Mouse (Mus musculus) limb, embryonic 12.5 days (tissue): ENCODE results near the gene Rpn2. TPM values are rescaled to one million over a fixed set of nuclear protein-coding genes. Genes with fewer than 3 reads are reported as not detected.
A peak's percentile ranks its signal among the peaks of the same experiment; 100 is the strongest.

Experiments used
- ATAC-seq: fragments of 200-750 bp; cut with Nextera tagmentation; 2 replicates; pipeline ENCODE4 v1.8.0; 2017; ENCODE audit warnings: low read depth, moderate TSS enrichment; ENCODE audit not compliant: insufficient number of reproducible peaks, insufficient read depth, low FRiP score, low TSS enrichment
- H3K27ac ChIP-seq: fragments of 300-500 bp; sonication (generic); 2 replicates; pipeline ENCODE4 v1.5.1; 2016; ENCODE audit warnings: mild to moderate bottlenecking, moderate library complexity
- H3K27me3 ChIP-seq: fragments of 300-500 bp; sonication (generic); 2 replicates; pipeline ENCODE4 v1.6.1; 2016; ENCODE audit warnings: mild to moderate bottlenecking, moderate library complexity
- H3K36me3 ChIP-seq: fragments of 300-500 bp; sonication (generic); 2 replicates; pipeline ENCODE4 v1.6.1; 2016; ENCODE audit warnings: mild to moderate bottlenecking, moderate library complexity
- H3K4me1 ChIP-seq: fragments of 300-500 bp; sonication (generic); replicated peaks from 2 replicates; pipeline ENCODE4 v1.6.1; 2016
- H3K4me2 ChIP-seq: fragments of 300-500 bp; sonication (generic); 2 replicates; pipeline ENCODE4 v1.6.1; 2016; ENCODE audit warnings: mild to moderate bottlenecking, moderate library complexity
- H3K4me3 ChIP-seq: fragments of 300-500 bp; sonication (generic); replicated peaks from 2 replicates; pipeline ENCODE4 v1.5.1; 2016; ENCODE audit warnings: mild to moderate bottlenecking
- H3K9ac ChIP-seq: fragments of 300-500 bp; sonication (generic); replicated peaks from 2 replicates; pipeline ENCODE4 v1.6.1; 2016; ENCODE audit warnings: mild to moderate bottlenecking, moderate library complexity
- H3K9me3 ChIP-seq: fragments of 300-500 bp; sonication (generic); 2 replicates; pipeline ENCODE4 v1.6.1; 2016; ENCODE audit warnings: mild to moderate bottlenecking, moderate library complexity
- WGBS: fragments of 180-500 bp; shearing (Covaris S2); methylation state at CpG from one replicate; pipeline ENCODE4 v1.1.7; 2016; 5-methylcytosine and 5-hydroxymethylcytosine counted together
- polyA plus RNA-seq: library from polyadenylated mRNA; unstranded; fragments of >200 nt; fragmentation: Nextera tagmentation; extraction: Ambion mirVana; gene quantifications from 2 replicates; pipeline ENCODE4 v1.2.1, GENCODE M21; 2016

Rpn2 gene
- polyA plus RNA-seq, 1 experiment from 2014 or later = 266 TPM

DNA sequence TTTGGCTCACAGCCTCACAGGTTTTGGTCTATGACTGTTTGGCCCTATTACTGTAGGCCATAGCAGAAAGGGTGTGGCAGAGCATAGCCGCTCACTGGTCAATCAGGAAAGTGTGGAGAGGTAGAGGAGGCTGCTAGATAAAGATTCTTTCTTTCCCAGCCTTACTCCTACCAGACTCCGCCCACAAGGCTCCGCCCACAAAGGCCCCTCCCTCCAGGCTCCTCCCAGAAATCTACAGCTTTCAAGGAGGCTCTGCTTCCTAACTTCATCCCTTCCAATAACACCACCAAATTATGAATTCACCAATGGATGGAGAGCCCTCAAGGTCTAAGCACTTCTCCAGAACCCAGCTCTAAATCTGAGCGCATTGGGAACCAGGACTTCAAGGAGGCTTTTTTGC lies 74.4 kb downstream of the Rpn2 start:
- Histone ChIP-seq H3K4me1 (peaks cover 13% of the 10 kb centered on the region), H3K9ac (no peak overlapping the region), H3K9me3 (no peaks in the 10 kb centered on the region), H3K4me3 (no peak overlapping the region), H3K27ac (no peak overlapping the region), H3K36me3 (no peaks in the 10 kb centered on the region), H3K27me3 (no peaks in the 10 kb centered on the region), H3K4me2 (no peak overlapping the region)
- no peak for ATAC-seq
- WGBS = 80% methylated on average over 4 of the region's 4 CpGs

DNA sequence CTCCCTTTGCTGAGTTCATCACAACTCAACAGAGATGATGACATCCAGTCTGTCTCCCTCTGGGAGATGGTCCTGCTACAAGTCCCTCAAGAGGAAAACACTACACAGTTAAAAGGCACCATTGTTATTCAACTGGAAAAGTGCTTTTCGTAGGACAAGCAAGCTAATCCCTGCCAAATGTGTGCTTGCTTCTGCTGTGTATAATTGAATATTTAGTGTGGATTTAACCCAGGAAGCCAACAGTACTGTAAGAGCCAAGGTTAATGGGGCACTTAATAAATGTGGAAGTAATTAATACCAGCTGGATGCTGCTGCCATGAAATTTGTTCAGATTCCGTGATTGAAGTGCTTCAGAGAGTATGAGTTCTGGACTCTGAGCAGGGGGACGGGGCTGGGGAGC lies 75.3 kb downstream of the Rpn2 start:
- no peaks in the 10 kb centered on the region for H3K36me3 ChIP-seq
- no peak for ATAC-seq
- 28% methylated on average over 3 of the region's 3 CpGs for WGBS
- H3K4me3 ChIP-seq = no peak overlapping the region
- H3K9ac ChIP-seq = no peak overlapping the region
- H3K4me2 ChIP-seq = no peak overlapping the region
- H3K4me1 ChIP-seq = peaks cover 13% of the 10 kb centered on the region
- no peaks in the 10 kb centered on the region for H3K9me3 ChIP-seq
- peak overlapping the region; percentile 62 for H3K27ac ChIP-seq
- H3K27me3 ChIP-seq = no peaks in the 10 kb centered on the region

DNA sequence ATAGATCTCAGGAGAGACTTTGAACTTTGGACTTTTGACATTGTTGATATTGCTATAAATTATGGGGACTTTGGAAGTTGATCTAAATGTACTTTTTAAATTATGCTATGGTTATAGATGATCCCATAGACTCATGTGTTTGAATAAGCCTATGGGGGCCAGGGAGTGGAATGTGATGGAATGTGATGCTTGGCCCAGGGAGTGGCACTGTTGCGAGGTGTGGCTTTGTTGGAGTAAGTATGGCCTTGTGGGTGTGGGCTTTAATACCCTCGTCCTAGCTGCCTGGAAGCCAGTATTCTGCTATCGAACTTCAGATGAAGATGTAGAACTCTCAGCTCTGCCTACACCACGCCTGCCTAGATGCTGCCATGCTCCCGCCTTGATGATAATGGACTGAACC lies 81.2 kb downstream of the Rpn2 start:
- H3K9ac ChIP-seq = no peak overlapping the region
- H3K27ac ChIP-seq = no peak overlapping the region
- H3K36me3 ChIP-seq = no peaks in the 10 kb centered on the region
- no peak for ATAC-seq
- no peak overlapping the region for H3K4me2 ChIP-seq
- H3K27me3 ChIP-seq = no peaks in the 10 kb centered on the region
- no peaks in the 10 kb centered on the region for H3K9me3 ChIP-seq
- WGBS = 89% methylated on average over 5 of the region's 5 CpGs
- no peak overlapping the region for H3K4me3 ChIP-seq
- H3K4me1 ChIP-seq = no peaks in the 10 kb centered on the region

DNA sequence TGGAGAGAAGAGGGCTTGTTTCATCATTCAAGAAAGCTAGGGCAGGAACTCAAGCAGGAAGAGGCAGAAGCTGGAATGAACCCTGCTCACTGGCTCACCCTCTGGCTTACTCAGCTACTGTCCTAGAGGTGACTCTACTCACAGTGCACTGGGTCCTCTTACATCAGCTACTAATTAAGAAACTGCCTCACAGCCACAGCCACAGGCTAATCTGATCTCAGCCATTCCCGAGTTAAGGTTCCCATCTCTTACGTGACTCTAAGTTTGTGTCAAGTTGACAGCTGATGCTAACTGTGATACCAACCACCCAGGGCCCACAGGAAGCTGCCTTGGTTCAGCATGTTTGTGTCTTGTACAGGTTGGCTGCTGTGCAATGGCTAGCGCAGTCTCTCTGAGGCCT lies 84.2 kb downstream of the Rpn2 start:
- H3K9me3 ChIP-seq = no peaks in the 10 kb centered on the region
- H3K4me3 ChIP-seq = no peak overlapping the region
- no peak overlapping the region for H3K4me2 ChIP-seq
- ATAC-seq = no peak
- peaks cover 6% of the 10 kb centered on the region; the same call in 1 of the 2 replicates for H3K4me1 ChIP-seq
- H3K36me3 ChIP-seq = no peaks in the 10 kb centered on the region
- no peak overlapping the region for H3K27ac ChIP-seq
- 75% methylated on average over 3 of the region's 3 CpGs for WGBS
- H3K9ac ChIP-seq = no peak overlapping the region
- H3K27me3 ChIP-seq = no peaks in the 10 kb centered on the region

DNA sequence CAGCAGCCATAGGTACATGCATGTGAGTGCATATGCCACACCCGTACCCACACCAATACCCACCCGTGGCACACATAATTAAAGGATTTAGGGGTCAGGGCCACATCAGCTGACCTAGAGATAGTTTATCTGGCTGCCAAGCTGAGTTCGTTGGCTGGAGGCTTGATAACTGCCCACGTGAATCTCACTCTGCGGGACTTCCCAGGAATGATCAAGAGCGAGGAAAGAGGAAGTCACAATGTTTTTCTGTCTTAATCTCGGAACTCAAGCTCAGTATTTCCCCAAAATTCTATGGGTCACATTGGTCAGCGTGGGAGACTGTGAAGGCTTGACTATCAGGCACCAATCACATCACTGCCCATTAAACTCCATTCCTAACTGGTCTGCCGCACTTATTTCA lies 87.9 kb downstream of the Rpn2 start:
- Histone ChIP-seq H3K4me1 (peaks cover 13% of the 10 kb centered on the region; the same call in 1 of the 2 replicates), H3K4me3 (peak overlapping the region; percentile 89), H3K4me2 (peak overlapping the region; percentile 85), H3K27ac (no peak overlapping the region), H3K27me3 (no peaks in the 10 kb centered on the region), H3K9me3 (no peaks in the 10 kb centered on the region), H3K9ac (no peak overlapping the region), H3K36me3 (peaks cover 9% of the 10 kb centered on the region; the same call in 1 of the 2 replicates)
- no peak for ATAC-seq
- WGBS = 85% methylated on average over 9 of the region's 9 CpGs

DNA sequence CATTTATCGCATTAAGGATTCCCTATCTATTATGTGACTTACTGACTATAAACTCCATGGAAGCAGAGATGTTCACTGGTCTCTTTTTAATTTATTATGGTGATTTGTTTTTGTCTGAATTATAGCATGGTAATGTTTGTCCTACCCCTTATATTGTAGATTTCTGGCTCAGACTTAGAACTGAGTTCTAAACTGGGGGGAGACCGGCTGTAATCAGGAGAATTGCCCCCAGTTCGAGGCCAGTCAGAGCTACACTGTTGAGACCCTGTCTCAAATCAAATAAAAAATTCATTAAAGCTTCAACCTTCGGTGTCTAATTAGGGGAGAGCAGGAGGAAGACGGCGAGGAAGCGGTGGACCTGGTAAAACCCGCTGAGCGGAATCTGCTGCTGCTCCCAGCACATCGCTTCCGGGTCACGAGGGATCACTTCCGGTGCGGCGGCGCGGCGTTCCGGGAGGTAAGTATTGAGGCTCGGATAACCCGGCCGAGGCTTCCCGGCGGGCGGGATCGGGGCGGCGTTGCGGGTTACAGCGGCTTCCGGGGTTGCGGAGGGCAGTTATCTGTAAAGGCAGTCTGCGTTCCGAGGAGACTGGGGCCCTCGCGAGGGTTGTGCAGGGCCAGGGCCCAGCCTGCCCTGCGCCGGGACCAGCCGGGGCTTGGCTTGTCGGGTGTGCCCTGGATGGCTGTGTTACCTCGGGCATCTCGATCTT lies 88.5 kb downstream of the Rpn2 start, which contains the start of gene Manbal:
Gene Manbal, plus strand, starts transcription at position 411 of the 710 bp plus-strand sequence.
- Histone ChIP-seq H3K9me3 (no peaks in the 10 kb centered on the region), H3K4me2 (peak within 1 kb of the TSS; percentile 85), H3K27me3 (no peaks in the 10 kb centered on the region), H3K4me1 (peaks cover 13% of the 10 kb centered on the region; the same call in 1 of the 2 replicates), H3K4me3 (peak within 1 kb of the TSS; percentile 89), H3K36me3 (peaks cover 13% of the 10 kb centered on the region; the same call in 1 of the 2 replicates), H3K9ac (peak within 1 kb of the TSS; percentile 92), H3K27ac (peak within 1 kb of the TSS; percentile 92)
- ATAC-seq = peak; percentile 69; the same call in 1 of the 2 replicates
- 4% methylated on average over 42 of the region's 42 CpGs for WGBS

DNA sequence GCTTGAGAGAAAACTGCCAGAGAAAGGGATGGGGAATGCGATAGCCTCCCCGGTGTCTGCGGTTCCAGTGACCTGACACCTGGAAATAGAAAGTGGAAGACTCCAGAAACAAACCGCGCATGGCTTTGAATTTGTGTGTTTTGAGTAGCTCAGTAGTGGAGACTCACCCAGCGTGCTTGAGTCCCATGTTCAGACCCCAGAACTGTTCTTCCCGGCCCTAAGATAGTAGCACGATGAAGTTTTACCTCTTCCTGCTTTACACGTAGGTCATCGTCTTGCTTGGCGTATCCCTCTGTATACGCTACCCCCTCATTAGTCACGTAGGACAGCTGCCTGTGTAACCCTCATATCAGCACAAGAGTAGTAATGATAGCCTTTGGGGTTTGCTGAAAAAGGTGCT lies 89.2 kb downstream of the Rpn2 start:
- Histone ChIP-seq H3K4me1 (peaks cover 13% of the 10 kb centered on the region; the same call in 1 of the 2 replicates), H3K36me3 (peaks cover 18% of the 10 kb centered on the region; the same call in 1 of the 2 replicates), H3K4me2 (peak overlapping the region; percentile 85), H3K4me3 (peak overlapping the region; percentile 89), H3K27me3 (no peaks in the 10 kb centered on the region), H3K9ac (peak overlapping the region; percentile 92), H3K9me3 (no peaks in the 10 kb centered on the region), H3K27ac (peak overlapping the region; percentile 92)
- ATAC-seq = no peak; the same call in 1 of the 2 replicates
- WGBS = 6% methylated on average over 13 of the region's 13 CpGs

DNA sequence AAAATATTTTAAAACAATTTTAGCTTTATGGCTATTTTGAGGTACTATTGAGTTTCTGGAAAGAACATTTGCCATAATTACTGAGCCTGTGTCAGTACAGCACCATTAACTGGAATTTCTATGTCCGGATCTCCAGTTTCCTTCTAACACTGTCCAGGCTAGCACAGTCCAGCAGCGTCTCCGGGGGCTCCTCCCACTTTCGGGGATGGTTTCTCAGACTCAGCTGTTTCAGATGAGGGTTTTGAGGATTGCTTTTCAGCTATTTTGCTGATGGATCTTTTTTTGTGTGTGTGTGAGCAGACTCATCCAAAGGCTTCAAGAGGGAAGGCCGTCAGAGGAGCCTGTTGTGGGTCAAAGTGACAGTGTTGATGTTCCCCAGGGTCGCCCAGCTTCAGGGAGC lies 92.9 kb downstream of the Rpn2 start:
- ATAC-seq = no peak
- peaks cover 30% of the 10 kb centered on the region for H3K4me1 ChIP-seq
- H3K9me3 ChIP-seq = no peaks in the 10 kb centered on the region
- peaks cover 18% of the 10 kb centered on the region; the same call in 1 of the 2 replicates for H3K36me3 ChIP-seq
- no peak overlapping the region for H3K27ac ChIP-seq
- H3K4me3 ChIP-seq = no peak overlapping the region
- WGBS = 78% methylated on average over 6 of the region's 6 CpGs
- no peak overlapping the region for H3K4me2 ChIP-seq
- no peak overlapping the region for H3K9ac ChIP-seq
- H3K27me3 ChIP-seq = no peaks in the 10 kb centered on the region

DNA sequence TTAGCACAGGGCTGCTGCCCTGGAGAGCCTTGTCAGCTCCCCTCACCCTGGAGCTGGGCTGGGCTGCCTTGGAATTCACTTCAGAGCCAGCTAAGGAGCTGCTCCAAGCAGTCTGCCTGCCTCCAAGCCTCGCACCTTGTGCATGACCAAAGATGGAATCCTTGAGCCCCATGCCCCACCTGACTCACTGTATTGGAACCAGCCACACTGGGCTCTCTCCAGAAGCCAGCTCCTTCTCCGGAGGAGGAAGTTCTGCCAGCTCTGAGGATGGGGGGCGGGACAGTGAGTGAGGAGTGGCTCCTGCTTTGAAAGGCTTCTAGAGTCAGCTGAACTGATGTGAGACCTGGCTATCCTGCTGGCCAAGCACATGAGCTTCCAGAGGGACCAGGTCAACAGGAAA lies 94.9 kb downstream of the Rpn2 start:
- H3K4me3 ChIP-seq = no peak overlapping the region
- H3K27me3 ChIP-seq = no peaks in the 10 kb centered on the region
- H3K4me2 ChIP-seq = no peak overlapping the region
- peaks cover 18% of the 10 kb centered on the region; the same call in 1 of the 2 replicates for H3K36me3 ChIP-seq
- 91% methylated on average over 3 of the region's 3 CpGs for WGBS
- H3K4me1 ChIP-seq = peaks cover 18% of the 10 kb centered on the region
- no peaks in the 10 kb centered on the region for H3K9me3 ChIP-seq
- H3K9ac ChIP-seq = no peak overlapping the region
- no peak overlapping the region for H3K27ac ChIP-seq
- ATAC-seq = no peak

DNA sequence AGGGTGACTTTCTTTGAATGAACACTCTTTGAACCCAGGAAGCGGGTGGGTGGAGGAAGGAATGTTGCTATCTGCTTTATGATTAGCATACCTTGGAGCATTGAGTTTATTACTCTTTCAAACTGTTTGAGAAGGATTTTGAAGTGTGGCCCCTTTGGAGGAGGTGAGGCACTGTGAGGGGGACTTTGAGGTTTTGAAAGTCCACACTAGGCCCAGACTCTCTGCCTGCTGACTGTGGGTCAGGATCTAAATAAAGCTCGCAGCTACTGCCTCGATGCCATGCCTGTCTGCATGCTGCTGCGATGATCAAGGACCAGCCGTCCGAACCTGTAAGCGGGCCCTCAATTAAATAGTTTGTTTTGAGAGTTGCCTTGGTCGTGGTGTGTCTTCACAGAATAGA lies 96.2 kb downstream of the Rpn2 start:
- no peak overlapping the region for H3K9ac ChIP-seq
- peaks cover 28% of the 10 kb centered on the region for H3K36me3 ChIP-seq
- WGBS = 63% methylated on average over 8 of the region's 8 CpGs
- H3K27ac ChIP-seq = no peak overlapping the region
- ATAC-seq = no peak
- no peak overlapping the region for H3K4me3 ChIP-seq
- no peaks in the 10 kb centered on the region for H3K9me3 ChIP-seq
- H3K27me3 ChIP-seq = no peaks in the 10 kb centered on the region
- H3K4me2 ChIP-seq = no peak overlapping the region
- H3K4me1 ChIP-seq = peaks cover 17% of the 10 kb centered on the region
